Mouse (Mus musculus) A20 (cell line): ENCODE results near the gene Gm5617.
A peak's percentile ranks its signal among the peaks of the same experiment; 100 is the strongest.
"Not testable (repeated sequence)": the region's sequence is repeated elsewhere in the genome, so short reads cannot be mapped to it uniquely, and the experiment has no call there.

Source experiments
- DNase-seq: peaks from one replicate; pipeline ENCODE4 v3.0.0-alpha.2; 2011; ENCODE audit warnings: low read depth, low spot score

The Gm5617 gene

GRCm38 (mm10) chr9:48501192-48501591 lies 6.0 kb downstream of the Gm5617 start:
- DNase-seq = no peak

- no peak for DNase-seq
These were observed 7.8 kb downstream of the Gm5617 start for GRCm38 (mm10) chr9:48503001-48503400.

GRCm38 (mm10) chr9:48504741-48505365 lies 9.6 kb downstream of the Gm5617 start:
- no peak for DNase-seq

- no peak for DNase-seq
These were observed 14.9 kb downstream of the Gm5617 start for GRCm38 (mm10) chr9:48510134-48510533.

GRCm38 (mm10) chr9:48515332-48515731 lies 20.1 kb downstream of the Gm5617 start:
- no peak for DNase-seq

GRCm38 (mm10) chr9:48516615-48517371 lies 21.6 kb downstream of the Gm5617 start:
- no peak for DNase-seq

GRCm38 (mm10) chr9:48517372-48518130 lies 22.3 kb downstream of the Gm5617 start:
- no peak for DNase-seq

- DNase-seq = not testable (repeated sequence)
These were observed 25.2 kb downstream of the Gm5617 start for GRCm38 (mm10) chr9:48520405-48520804.

- DNase-seq = peak; percentile 29
These were observed 30.3 kb downstream of the Gm5617 start for GRCm38 (mm10) chr9:48525566-48525965.

GRCm38 (mm10) chr9:48526520-48526919 lies 31.3 kb downstream of the Gm5617 start:
- no peak for DNase-seq

- no peak for DNase-seq
These were observed 36.1 kb downstream of the Gm5617 start for GRCm38 (mm10) chr9:48531294-48531693.

- no peak for DNase-seq
These were observed 37.0 kb downstream of the Gm5617 start for GRCm38 (mm10) chr9:48532203-48532602.

- no peak for DNase-seq
These were observed 37.5 kb downstream of the Gm5617 start for GRCm38 (mm10) chr9:48532730-48533129.

- DNase-seq = no peak
These were observed 41.2 kb downstream of the Gm5617 start for GRCm38 (mm10) chr9:48536414-48536813.

GRCm38 (mm10) chr9:48537616-48538015 lies 42.4 kb downstream of the Gm5617 start:
- DNase-seq = not testable (repeated sequence)

- no peak for DNase-seq
These were observed 42.9 kb downstream of the Gm5617 start for GRCm38 (mm10) chr9:48538044-48538645.

- DNase-seq = no peak
These were observed 43.4 kb downstream of the Gm5617 start for GRCm38 (mm10) chr9:48538688-48539087.
